Mouse (Mus musculus) MEL (cell line): ENCODE data around the gene Aff4. TPM values are rescaled to one million over a fixed set of nuclear protein-coding genes. Genes with fewer than 3 reads are reported as not detected.

Source experiments
- DNase-seq: peaks from one replicate; pipeline ENCODE4 v3.0.0; 2011; ENCODE audit warnings: low read depth, low spot score
- H3K27ac ChIP-seq: 2 replicates; pipeline ENCODE4 v1.5.1; 2012; ENCODE audit warnings: low read depth, mild to moderate bottlenecking, control low read depth, low read length, moderate library complexity; ENCODE audit not compliant: control insufficient read depth
- H3K27me3 ChIP-seq, 2 experiments: fragments of 150-350 bp in 1 of 2; sonication (generic) in 1 of 2; 2 replicates each; pipeline ENCODE4 v1.6.1; 2012; ENCODE audit warnings: low read length in 2 of 2, mild to moderate bottlenecking in 2 of 2, improper control_type of control experiment in 1 of 2, moderate library complexity in 1 of 2; ENCODE audit not compliant: insufficient read depth in 2 of 2, control insufficient read depth in 1 of 2
- H3K36me3 ChIP-seq, 2 experiments: 2 replicates each; pipeline ENCODE4 v1.6.1; 2012 to 2014; ENCODE audit warnings: low read length in 2 of 2, improper control_type of control experiment in 1 of 2, inconsistent platforms in 1 of 2, mild to moderate bottlenecking in 1 of 2; ENCODE audit not compliant: insufficient read depth in 2 of 2, control insufficient read depth in 1 of 2
- H3K4me1 ChIP-seq, 2 experiments: fragments of 150-350 bp in 1 of 2; sonication (generic) in 1 of 2; 2 replicates each; pipeline ENCODE4 v1.6.1; 2012; ENCODE audit warnings: low read length in 2 of 2, improper control_type of control experiment in 1 of 2, mild to moderate bottlenecking in 1 of 2; ENCODE audit not compliant: insufficient read depth in 2 of 2, control insufficient read depth in 1 of 2
- H3K4me3 ChIP-seq, 2 experiments: fragments of 150-350 bp in 1 of 2; sonication (generic) in 1 of 2; 2 replicates each; pipeline ENCODE4 v1.5.1; 2012; ENCODE audit warnings: low read depth in 2 of 2, low read length in 2 of 2, mild to moderate bottlenecking in 2 of 2, moderate library complexity in 2 of 2, control low read depth in 1 of 2, improper control_type of control experiment in 1 of 2; ENCODE audit not compliant: control insufficient read depth in 1 of 2, insufficient read depth in 1 of 2
- H3K79me2 ChIP-seq: 2 replicates; pipeline ENCODE4 v1.6.1; 2012; ENCODE audit warnings: mild to moderate bottlenecking, low read length, moderate library complexity; ENCODE audit not compliant: control insufficient read depth, poor library complexity, insufficient read depth
- H3K9ac ChIP-seq: 2 replicates; pipeline ENCODE4 v1.6.1; 2012; ENCODE audit warnings: low read depth, mild to moderate bottlenecking, control low read depth, low read length, moderate library complexity; ENCODE audit not compliant: control insufficient read depth, poor library complexity, severe bottlenecking
- H3K9me3 ChIP-seq: fragments of 150-350 bp; sonication (generic); replicated peaks from 2 replicates; pipeline ENCODE4 v1.6.1; 2012; ENCODE audit warnings: mild to moderate bottlenecking, low read length, improper control_type of control experiment, moderate library complexity; ENCODE audit not compliant: insufficient read depth
- BHLHE40 ChIP-seq: IDR thresholded peaks from 2 replicates; pipeline ENCODE4 v1.6.1; 2012; ENCODE audit warnings: low read depth, mild to moderate bottlenecking, inconsistent platforms, low read length, improper control_type of control experiment, borderline replicate concordance
- CHD1 ChIP-seq: IDR thresholded peaks from 2 replicates; pipeline ENCODE4 v1.6.1; 2012; ENCODE audit warnings: low read depth, mild to moderate bottlenecking, inconsistent platforms, low read length, improper control_type of control experiment
- CHD2 ChIP-seq: IDR thresholded peaks from 2 replicates; pipeline ENCODE4 v1.6.1; 2011; ENCODE audit warnings: low read length, improper control_type of control experiment
- CTCF ChIP-seq, 3 experiments: IDR thresholded peaks in 2 of 3; conservative IDR thresholded peaks in 1 of 3; 2 replicates each; pipeline ENCODE4 v1.5.1; 2011 to 2012; ENCODE audit warnings: low read length in 3 of 3, low read depth in 2 of 3, mild to moderate bottlenecking in 2 of 3, improper control_type of control experiment in 1 of 3, inconsistent platforms in 1 of 3, mixed read lengths in 1 of 3, moderate library complexity in 1 of 3; ENCODE audit not compliant: control insufficient read depth in 1 of 3, insufficient read depth in 1 of 3, poor library complexity in 1 of 3, severe bottlenecking in 1 of 3
- E2F4 ChIP-seq: IDR thresholded peaks from 2 replicates; pipeline ENCODE4 v1.6.1; 2011; ENCODE audit warnings: low read depth, low read length, improper control_type of control experiment, borderline replicate concordance
- ELF1 ChIP-seq: IDR thresholded peaks from 2 replicates; pipeline ENCODE4 v1.6.1; 2014; ENCODE audit warnings: low read depth, mild to moderate bottlenecking, inconsistent platforms, low read length, improper control_type of control experiment, moderate library complexity
- EP300 ChIP-seq, 2 experiments: IDR thresholded peaks; 2 replicates each; pipeline ENCODE4 v1.6.1; 2011; ENCODE audit warnings: improper control_type of control experiment in 2 of 2, low read length in 2 of 2, low read depth in 1 of 2, mild to moderate bottlenecking in 1 of 2
- ETS1 ChIP-seq: IDR thresholded peaks from 2 replicates; pipeline ENCODE4 v1.6.1; 2012; ENCODE audit warnings: low read depth, mild to moderate bottlenecking, inconsistent platforms, low read length, improper control_type of control experiment, moderate library complexity
- GABPA ChIP-seq: IDR thresholded peaks from 2 replicates; pipeline ENCODE4 v1.6.1; 2012; ENCODE audit warnings: low read depth, mild to moderate bottlenecking, inconsistent platforms, low read length, improper control_type of control experiment, moderate library complexity
- GATA1 ChIP-seq: IDR thresholded peaks from 2 replicates; pipeline ENCODE4 v1.6.1; 2011; ENCODE audit warnings: low read depth, low read length, improper control_type of control experiment
- HCFC1 ChIP-seq: IDR thresholded peaks from 2 replicates; pipeline ENCODE4 v1.6.1; 2012; ENCODE audit warnings: low read depth, mild to moderate bottlenecking, inconsistent platforms, low read length, improper control_type of control experiment, moderate library complexity
- JUND ChIP-seq: IDR thresholded peaks from 2 replicates; pipeline ENCODE4 v1.6.1; 2011; ENCODE audit warnings: low read depth, mild to moderate bottlenecking, improper control_type of control experiment, low read length
- KAT2A ChIP-seq: conservative IDR thresholded peaks from 2 replicates; pipeline ENCODE4 v1.6.1; 2012; ENCODE audit warnings: low read depth, low read length, improper control_type of control experiment, inconsistent platforms
- MAFK ChIP-seq: IDR thresholded peaks from 2 replicates; pipeline ENCODE4 v1.6.1; 2011; ENCODE audit warnings: low read depth, mild to moderate bottlenecking, low read length, improper control_type of control experiment, borderline replicate concordance
- MAX ChIP-seq: IDR thresholded peaks from 2 replicates; pipeline ENCODE4 v1.6.1; 2011; ENCODE audit warnings: low read length, improper control_type of control experiment
- MAZ ChIP-seq: IDR thresholded peaks from 2 replicates; pipeline ENCODE4 v1.6.1; 2012; ENCODE audit warnings: low read depth, mild to moderate bottlenecking, inconsistent platforms, low read length, improper control_type of control experiment
- MYC ChIP-seq: IDR thresholded peaks from 2 replicates; pipeline ENCODE4 v1.6.1; 2011; ENCODE audit warnings: low read depth, mild to moderate bottlenecking, low read length, improper control_type of control experiment, moderate library complexity
- NRF1 ChIP-seq: IDR thresholded peaks from 2 replicates; pipeline ENCODE4 v1.6.1; 2014; ENCODE audit warnings: low read depth, mild to moderate bottlenecking, inconsistent platforms, low read length, improper control_type of control experiment, moderate library complexity; ENCODE audit not compliant: poor library complexity, insufficient read depth, severe bottlenecking
- POLR2AphosphoS2 ChIP-seq: IDR thresholded peaks from 2 replicates; pipeline ENCODE4 v1.6.1; 2011; ENCODE audit warnings: low read length, improper control_type of control experiment
- POLR2AphosphoS5 ChIP-seq: IDR thresholded peaks from 2 replicates; pipeline ENCODE4 v1.6.1; 2012; ENCODE audit warnings: low read depth, borderline replicate concordance, mild to moderate bottlenecking, inconsistent platforms, low read length, moderate library complexity, mixed read lengths
- RCOR1 ChIP-seq: IDR thresholded peaks from 2 replicates; pipeline ENCODE4 v1.6.1; 2012; ENCODE audit warnings: low read depth, mild to moderate bottlenecking, inconsistent platforms, low read length, improper control_type of control experiment
- SIN3A ChIP-seq: IDR thresholded peaks from 2 replicates; pipeline ENCODE4 v1.6.1; 2012; ENCODE audit warnings: low read length, improper control_type of control experiment, inconsistent platforms
- SMC3 ChIP-seq: IDR thresholded peaks from 2 replicates; pipeline ENCODE4 v1.6.1; 2011; ENCODE audit warnings: low read depth, low read length, improper control_type of control experiment
- TBP ChIP-seq: IDR thresholded peaks from 2 replicates; pipeline ENCODE4 v1.8.0; 2011; ENCODE audit warnings: low read depth, low read length, improper control_type of control experiment
- UBTF ChIP-seq: IDR thresholded peaks from 2 replicates; pipeline ENCODE4 v1.6.1; 2012; ENCODE audit warnings: low read depth, mild to moderate bottlenecking, inconsistent platforms, low read length, improper control_type of control experiment, moderate library complexity, borderline replicate concordance; ENCODE audit not compliant: insufficient read depth
- USF1 ChIP-seq: IDR thresholded peaks from 2 replicates; pipeline ENCODE4 v1.6.1; 2014; ENCODE audit warnings: low read depth, mild to moderate bottlenecking, inconsistent platforms, low read length, improper control_type of control experiment, moderate library complexity
- USF2 ChIP-seq, 2 experiments: IDR thresholded peaks; 2 replicates each; pipeline ENCODE4 v1.6.1; 2011 to 2012; ENCODE audit warnings: improper control_type of control experiment in 2 of 2, low read length in 2 of 2, borderline replicate concordance in 1 of 2, inconsistent platforms in 1 of 2, low read depth in 1 of 2, mild to moderate bottlenecking in 1 of 2; ENCODE audit not compliant: insufficient read depth in 1 of 2
- ZC3H11A ChIP-seq: IDR thresholded peaks from 2 replicates; pipeline ENCODE4 v1.6.1; 2012; ENCODE audit warnings: low read depth, mild to moderate bottlenecking, inconsistent platforms, low read length, improper control_type of control experiment
- ZKSCAN1 ChIP-seq: IDR thresholded peaks from 2 replicates; pipeline ENCODE4 v1.6.1; 2012; ENCODE audit warnings: low read depth, mild to moderate bottlenecking, inconsistent platforms, low read length, improper control_type of control experiment, moderate library complexity
- ZMIZ1 ChIP-seq: IDR thresholded peaks from 2 replicates; pipeline ENCODE4 v1.6.1; 2012; ENCODE audit warnings: low read depth, mild to moderate bottlenecking, inconsistent platforms, low read length, improper control_type of control experiment, moderate library complexity
- polyA plus RNA-seq, 2 experiments: library from polyadenylated mRNA; stranded (reverse) in 1 of 2; unstranded in 1 of 2; fragments of >175 nt in 1 of 2; fragments of >200 nt in 1 of 2; gene quantifications; 2 replicates each; pipeline versions ENCODE4 v1.2.1 to v1.2.4; 2012; ENCODE audit warnings: low replicate concordance in 2 of 2, low read depth in 1 of 2; ENCODE audit not compliant: insufficient read length in 2 of 2, insufficient read depth in 1 of 2, missing spikeins in 1 of 2
- total RNA-seq: library from RNA; depleted of rRNA; stranded (reverse); fragments of 300-350 nt; gene quantifications from 2 replicates; pipeline ENCODE4 v1.2.3, GENCODE M21; 2012

The Aff4 gene
- total and polyA plus RNA-seq, 3 experiments = 29.0 to 268 (median 47.7) TPM

DNA sequence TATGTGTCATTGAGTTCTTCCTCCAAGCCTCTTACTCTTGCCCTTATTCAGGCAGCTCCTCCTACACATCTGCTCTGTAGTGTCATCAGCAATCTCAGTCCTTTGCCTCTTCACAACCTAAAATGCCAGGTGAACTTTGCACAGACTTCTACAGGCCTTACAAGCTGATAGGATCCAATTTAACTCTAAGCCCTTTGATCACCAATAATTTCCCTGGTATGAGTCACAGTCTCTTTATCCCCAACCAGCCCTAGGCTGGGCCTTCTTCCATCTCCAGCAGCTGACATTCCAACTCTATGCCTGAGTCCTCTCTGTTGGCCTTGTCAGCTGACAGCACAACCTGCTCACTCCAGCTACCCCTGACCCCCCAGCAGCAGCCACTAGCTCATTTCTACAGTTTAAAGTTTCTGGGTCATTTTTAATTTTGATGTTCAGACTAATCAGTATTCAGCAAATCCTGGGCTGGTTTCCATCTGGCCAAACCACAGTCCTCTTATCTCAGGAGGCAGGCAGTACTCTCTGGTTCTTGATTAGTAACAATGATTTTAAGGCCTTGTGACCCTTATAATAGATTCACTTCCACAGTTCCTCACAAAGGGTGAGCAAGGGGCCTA is 42.3 kb upstream of the Aff4 start (continued):
- peak; percentile 84 for TF ChIP-seq BHLHE40
- TF ChIP-seq CTCF (IDR thresholded peaks at IDR 0.05 in 2 of 3, conservative IDR thresholded peaks at IDR 0.05 in 1 of 3; ENCODE audit: control insufficient read depth in 1 of 3, insufficient read depth in 1 of 3, low read depth in 2 of 3, low read length in 3 of 3, poor library complexity in 1 of 3, severe bottlenecking in 1 of 3) = no peak
- peak; percentile 18; the same call in 1 of the 2 replicates for TF ChIP-seq CHD2
- TF ChIP-seq USF1 = peak; percentile 53
- TF ChIP-seq POLR2AphosphoS2 = no peak
- TF ChIP-seq TBP = 0 out of 2 replicates have a peak, but pooled peaks have one; percentile 15
- TF ChIP-seq MAX = peak; percentile 72
- peak; percentile 12; the same call in 1 of the 2 replicates for TF ChIP-seq SMC3
- 0 out of 2 replicates have a peak, but pooled peaks have one; percentile 41 for TF ChIP-seq ELF1
- no peak for TF ChIP-seq JUND
- TF ChIP-seq HCFC1 = peak; percentile 58
- no peak for TF ChIP-seq ZC3H11A

DNA sequence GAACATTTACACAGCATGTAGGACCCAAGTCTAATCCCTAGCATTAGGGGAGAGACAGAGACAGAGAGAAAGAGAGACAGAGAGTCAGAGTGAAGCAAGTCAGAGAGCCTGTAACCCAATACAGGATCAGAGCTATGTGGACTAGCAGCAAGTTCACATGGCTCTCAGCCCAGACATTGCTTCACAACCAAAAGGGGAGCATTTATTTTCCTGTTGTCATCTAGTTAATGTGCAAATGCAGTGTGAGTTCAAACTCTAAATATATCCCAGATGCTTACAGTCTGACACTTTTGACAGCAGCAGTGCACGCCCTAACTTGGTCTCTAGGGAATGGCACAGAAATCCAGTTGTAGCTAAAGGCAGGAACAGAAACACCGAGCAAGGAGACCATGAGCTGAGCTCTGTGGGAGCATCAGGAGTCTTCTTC is 41.7 kb upstream of the Aff4 start:
- Histone ChIP-seq H3K79me2 (no peaks in the 10 kb centered on the region), H3K27me3 (no peaks in the 10 kb centered on the region), H3K9ac (no peak overlapping the region), H3K9me3 (no peaks in the 10 kb centered on the region), H3K4me1 (peaks cover 6 to 40% of the 10 kb centered on the region in 2 experiments), H3K4me3 (no peak overlapping the region), H3K36me3 (peaks cover 0 to 46% of the 10 kb centered on the region in 2 experiments; a peak in 2 of 4 replicates), H3K27ac (peak overlapping the region; percentile 14; the same call in 1 of the 2 replicates)
- TF ChIP-seq POLR2AphosphoS5 (no peak), NRF1 (0 out of 2 replicates have a peak, but pooled peaks have one; percentile 1), ZKSCAN1 (no peak), USF1 (no peak), JUND (no peak), CHD2 (no peak), ETS1 (no peak), KAT2A (no peak), EP300 (IDR thresholded peaks at IDR 0.05; ENCODE audit: low read depth in 1 of 2, low read length in 2 of 2) (no peak), USF2 (IDR thresholded peaks at IDR 0.05; ENCODE audit: borderline replicate concordance in 1 of 2, insufficient read depth in 1 of 2, low read depth in 1 of 2, low read length in 2 of 2) (no peak), E2F4 (no peak), SIN3A (no peak; the same call in 1 of the 2 replicates), MAFK (no peak), RCOR1 (no peak), HCFC1 (0 out of 2 replicates have a peak, but pooled peaks have one; percentile 2), UBTF (no peak), GABPA (no peak), SMC3 (no peak), ZMIZ1 (no peak), MYC (0 out of 2 replicates have a peak, but pooled peaks have one; percentile 6), CHD1 (no peak), GATA1 (no peak), TBP (no peak), CTCF (IDR thresholded peaks at IDR 0.05 in 2 of 3, conservative IDR thresholded peaks at IDR 0.05 in 1 of 3; ENCODE audit: control insufficient read depth in 1 of 3, insufficient read depth in 1 of 3, low read depth in 2 of 3, low read length in 3 of 3, poor library complexity in 1 of 3, severe bottlenecking in 1 of 3) (no peak), MAZ (no peak; the same call in 1 of the 2 replicates)
- DNase-seq = no peak
